17 mouse cellular contexts compared by ENCODE assay signal in genomic region chr14:11807465-11807864, GRCm38 (mm10).
"Had no signal": no experiment of that assay in that cellular context is flagged by ENCODE, and none has a peak within 500 bp of the region (broad histone marks: within the 10 kb centered on the region; RNA-seq: fewer than 3 reads in every experiment).

No protein-coding gene starts in this region.

- H3K27me3 ChIP-seq: liver, embryonic 15.5 days; megakaryocyte, embryonic 14.5 days; midbrain, embryonic 15.5 days; neural tube, embryonic 13.5 days had no signal

- ATAC-seq: intestine, embryonic 16.5 days; midbrain, embryonic 15.5 days had no signal

- H3K9me3 ChIP-seq: limb, embryonic 10.5 days; liver, embryonic 15.5 days; megakaryocyte, embryonic 14.5 days; midbrain, embryonic 15.5 days; neural tube, embryonic 13.5 days had no signal

- H3K4me3 ChIP-seq: left cerebral cortex, adult 2 months; limb, embryonic 10.5 days; liver, embryonic 15.5 days; megakaryocyte, embryonic 14.5 days; midbrain, embryonic 15.5 days; neural tube, embryonic 13.5 days had no signal

- H3K4me2 ChIP-seq: liver, embryonic 11.5 days; liver, embryonic 15.5 days; lung, embryonic 14.5 days; midbrain, embryonic 11.5 days; midbrain, embryonic 15.5 days; neural tube, embryonic 13.5 days had no signal

- H3K27ac ChIP-seq: left cerebral cortex, adult 2 months; limb, embryonic 10.5 days; liver, embryonic 15.5 days; macrophage; midbrain, embryonic 15.5 days; neural tube, embryonic 13.5 days had no signal

- H3K9ac ChIP-seq: liver, embryonic 15.5 days; lung, embryonic 14.5 days; midbrain, embryonic 15.5 days; neural tube, embryonic 13.5 days had no signal

- H3K36me3 ChIP-seq: limb, embryonic 10.5 days; liver, embryonic 15.5 days; midbrain, embryonic 15.5 days; neural tube, embryonic 13.5 days had no signal

- DNase-seq: lung, embryonic 14.5 days; lung, postnatal 14 days; retina, postnatal 1 day; right cerebral cortex, postnatal 4 days; spleen, adult 18-20 months; thymus, adult 18-20 months; thymus, postnatal 25 days had no signal

- H3K4me1 ChIP-seq: liver, embryonic 15.5 days had no signal
